Mouse (Mus musculus) liver, embryonic 14.5 days (tissue): ENCODE results near the gene Fip1l1. TPM values are rescaled to one million over a fixed set of nuclear protein-coding genes. Genes with fewer than 3 reads are reported as not detected.

Source experiments
- ATAC-seq: fragments of 200-750 bp; cut with Nextera tagmentation; 2 replicates; pipeline ENCODE4 v1.8.0; 2017; ENCODE audit warnings: moderate number of reproducible peaks, mild to moderate bottlenecking, moderate library complexity; ENCODE audit not compliant: insufficient read depth
- DNase-seq, 3 experiments: peaks; one replicate each; pipeline ENCODE4 v3.0.0-alpha.2; 2012 to 2013; ENCODE audit warnings: low read depth in 3 of 3, low spot score in 3 of 3
- H3K27ac ChIP-seq: fragments of 300-500 bp; sonication (generic); 2 replicates; pipeline ENCODE4 v1.5.1; 2014; ENCODE audit warnings: moderate library complexity, mild to moderate bottlenecking, control low read depth, inconsistent platforms
- H3K27me3 ChIP-seq: fragments of 300-500 bp; sonication (generic); 2 replicates; pipeline ENCODE4 v1.6.1; 2014; ENCODE audit warnings: mild to moderate bottlenecking, low read length, moderate library complexity; ENCODE audit not compliant: control insufficient read depth, insufficient read depth
- H3K36me3 ChIP-seq: fragments of 300-500 bp; sonication (generic); replicated peaks from 2 replicates; pipeline ENCODE4 v1.6.1; 2014; ENCODE audit warnings: low read depth; ENCODE audit not compliant: control insufficient read depth, insufficient read depth
- H3K4me1 ChIP-seq, 2 experiments: fragments of 200-500 bp in 1 of 2; fragments of 300-500 bp in 1 of 2; sonication (generic) in 1 of 2; replicated peaks; 2 replicates each; pipeline ENCODE4 v1.6.1; 2012 to 2014; ENCODE audit warnings: antibody characterized with exemption in 1 of 2, inconsistent platforms in 1 of 2, low read length in 1 of 2; ENCODE audit not compliant: control insufficient read depth in 2 of 2, insufficient read depth in 2 of 2
- H3K4me2 ChIP-seq: fragments of 300-500 bp; sonication (generic); 2 replicates; pipeline ENCODE4 v1.6.1; 2014; ENCODE audit warnings: low read depth, mild to moderate bottlenecking, control low read depth, moderate library complexity
- H3K4me3 ChIP-seq, 2 experiments: fragments of 200-500 bp in 1 of 2; fragments of 300-500 bp in 1 of 2; sonication (generic) in 1 of 2; 2 replicates each; pipeline ENCODE4 v1.5.1; 2012 to 2014; ENCODE audit warnings: low read depth in 2 of 2, low read length in 2 of 2, mild to moderate bottlenecking in 2 of 2, control low read depth in 1 of 2, inconsistent platforms in 1 of 2, moderate library complexity in 1 of 2; ENCODE audit not compliant: insufficient read depth in 1 of 2
- H3K9ac ChIP-seq: fragments of 300-500 bp; sonication (generic); replicated peaks from 2 replicates; pipeline ENCODE4 v1.6.1; 2014; ENCODE audit warnings: mild to moderate bottlenecking, control low read depth, moderate library complexity
- H3K9me3 ChIP-seq: fragments of 300-500 bp; sonication (generic); 2 replicates; pipeline ENCODE4 v1.6.1; 2016; ENCODE audit warnings: low read length, mixed read lengths; ENCODE audit not compliant: control insufficient read depth
- CTCF ChIP-seq: IDR thresholded peaks from 2 replicates; pipeline ENCODE4 v1.5.1; 2016; ENCODE audit warnings: antibody characterized with exemption, low read depth, control low read depth
- EP300 ChIP-seq: IDR thresholded peaks from 2 replicates; pipeline ENCODE4 v1.6.1; 2016; ENCODE audit warnings: antibody characterized with exemption, low read depth
- WGBS: fragments of 180-500 bp; shearing (Covaris S2); extraction: QIAGEN DNeasy Blood & Tissue Kit; methylation state at CpG from one replicate; pipeline ENCODE4 v1.1.7; 2014; ENCODE audit not compliant: insufficient replicate concordance; 5-methylcytosine and 5-hydroxymethylcytosine counted together
- polyA plus RNA-seq, 2 experiments: library from polyadenylated mRNA; depleted of rRNA in 1 of 2; stranded (reverse) in 1 of 2; unstranded in 1 of 2; fragments of >200 nt; fragmentation: Nextera tagmentation in 1 of 2; extraction: Ambion mirVana in 1 of 2; gene quantifications; 2 replicates each; pipeline versions ENCODE4 v1.2.1 to v1.2.3; 2012 to 2014

Fip1l1 gene
- polyA plus RNA-seq, 2 experiments, result 19.9 to 22.5 TPM

GRCm38 (mm10) chr5:74531630-74532280 is 3.5 kb upstream of the Fip1l1 start, which contains the start of gene Scfd2:
Gene Scfd2, minus strand, starts transcription at chr5:74531759.
- Histone ChIP-seq H3K36me3 (no peaks in the 10 kb centered on the region), H3K27me3 (no peaks in the 10 kb centered on the region), H3K4me1 (peaks cover 10 to 14% of the 10 kb centered on the region in 2 experiments), H3K27ac (peak within 1 kb of the TSS; percentile 85), H3K4me2 (peak within 1 kb of the TSS; percentile 98), H3K9me3 (no peaks in the 10 kb centered on the region), H3K9ac (peak within 1 kb of the TSS; percentile 73), H3K4me3 (peak within 1 kb of the TSS; percentile 87 to 88)
- TF ChIP-seq EP300 (no peak), CTCF (no peak)
- DNase-seq, result peak; percentile 90 to 91 (median 90)
- 5% methylated on average over 35 of the region's 35 CpGs for WGBS
- peak; percentile 81 for ATAC-seq

- no peak for ATAC-seq
- DNase-seq, result peak in 1 of 3 experiments; percentile 28
- Histone ChIP-seq H3K4me1 (peaks cover 11 to 14% of the 10 kb centered on the region in 2 experiments), H3K9me3 (no peaks in the 10 kb centered on the region), H3K4me2 (peak overlapping the region; percentile 65), H3K9ac (peak overlapping the region; percentile 86), H3K36me3 (no peaks in the 10 kb centered on the region; the same call in none of the 2 replicates), H3K4me3 (peak overlapping the region; percentile 75 to 88), H3K27ac (peak overlapping the region; percentile 72), H3K27me3 (no peaks in the 10 kb centered on the region)
- TF ChIP-seq EP300 (no peak), CTCF (no peak)
- WGBS, result 34% methylated on average over 12 of the region's 12 CpGs
Observed at GRCm38 (mm10) chr5:74536180-74536947, 1.1 kb downstream of the Fip1l1 start.

GRCm38 (mm10) chr5:74545606-74546005 is 10.4 kb downstream of the Fip1l1 start:
- 80% methylated on average over 4 of the region's 4 CpGs for WGBS
- Histone ChIP-seq H3K36me3 (peaks cover 36% of the 10 kb centered on the region), H3K27me3 (no peaks in the 10 kb centered on the region), H3K27ac (no peak overlapping the region), H3K4me1 (no peaks in the 10 kb centered on the region), H3K4me2 (no peak overlapping the region), H3K9me3 (no peaks in the 10 kb centered on the region), H3K4me3 (no peak overlapping the region), H3K9ac (no peak overlapping the region)
- DNase-seq (no peak), ATAC-seq (no peak)
- no peak for TF ChIP-seq EP300
- TF ChIP-seq CTCF, result no peak

GRCm38 (mm10) chr5:74549566-74549965 is 14.3 kb downstream of the Fip1l1 start:
- H3K27me3 ChIP-seq, result no peaks in the 10 kb centered on the region
- H3K4me1 ChIP-seq, result no peaks in the 10 kb centered on the region
- H3K36me3 ChIP-seq, result peaks cover 26% of the 10 kb centered on the region
- ATAC-seq, result no peak
- 85% methylated on average over 8 of the region's 8 CpGs for WGBS
- H3K4me3 ChIP-seq, result no peak overlapping the region
- TF ChIP-seq CTCF, result no peak
- no peak for TF ChIP-seq EP300
- H3K27ac ChIP-seq, result no peak overlapping the region
- DNase-seq, result no peak
- H3K9ac ChIP-seq, result no peak overlapping the region
- H3K9me3 ChIP-seq, result no peaks in the 10 kb centered on the region
- no peak overlapping the region for H3K4me2 ChIP-seq

GRCm38 (mm10) chr5:74561151-74561550 is 25.9 kb downstream of the Fip1l1 start:
- DNase-seq (no peak), ATAC-seq (no peak)
- Histone ChIP-seq H3K27ac (no peak overlapping the region), H3K4me3 (no peak overlapping the region), H3K4me2 (no peak overlapping the region), H3K36me3 (peaks cover 30% of the 10 kb centered on the region), H3K27me3 (no peaks in the 10 kb centered on the region), H3K9ac (no peak overlapping the region), H3K9me3 (no peaks in the 10 kb centered on the region), H3K4me1 (no peaks in the 10 kb centered on the region)
- WGBS, result 89% methylated on average over 1 of the region's 1 CpGs
- TF ChIP-seq CTCF, result no peak
- no peak for TF ChIP-seq EP300
